Mouse (Mus musculus): ENCODE results near the gene Ttl.

DNA sequence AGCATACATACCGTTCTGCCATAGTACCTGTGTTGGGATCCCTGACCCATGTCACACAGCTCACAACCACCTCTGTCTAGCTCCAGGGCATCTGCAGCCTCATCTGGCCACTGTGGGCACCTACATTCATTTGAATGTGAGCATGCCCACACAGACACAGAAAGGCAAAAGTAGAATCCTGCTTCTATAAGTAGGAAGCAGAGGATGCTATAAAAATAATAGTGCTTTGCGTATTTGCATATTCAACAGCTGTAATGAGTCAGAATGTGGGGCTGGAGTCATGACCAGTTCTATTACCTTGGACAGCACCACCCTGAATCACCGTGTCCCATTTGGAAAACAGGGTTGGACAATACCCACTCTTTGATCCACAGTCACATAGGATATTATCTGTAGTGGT, 4.6 kb downstream of the Ttl start:
- TF ChIP-seq CTCF (IDR thresholded peaks at IDR 0.05; ENCODE audit: borderline replicate concordance, extremely low read depth, insufficient read depth, insufficient read length) (no peak), POLR2A (IDR thresholded peaks at IDR 0.05; ENCODE audit: borderline replicate concordance, extremely low read depth, insufficient read depth, insufficient read length, poor library complexity, severe bottlenecking) (no peak)
